Mouse (Mus musculus) right cerebral cortex, postnatal 36 days (tissue): Measurements from ENCODE around the gene Ngb.

Source experiments
- DNase-seq, 2 experiments: peaks; one replicate each; pipeline ENCODE4 v3.0.0; 2022; ENCODE audit warnings: low spot score in 2 of 2, mixed read lengths in 1 of 2

Ngb gene

DNA sequence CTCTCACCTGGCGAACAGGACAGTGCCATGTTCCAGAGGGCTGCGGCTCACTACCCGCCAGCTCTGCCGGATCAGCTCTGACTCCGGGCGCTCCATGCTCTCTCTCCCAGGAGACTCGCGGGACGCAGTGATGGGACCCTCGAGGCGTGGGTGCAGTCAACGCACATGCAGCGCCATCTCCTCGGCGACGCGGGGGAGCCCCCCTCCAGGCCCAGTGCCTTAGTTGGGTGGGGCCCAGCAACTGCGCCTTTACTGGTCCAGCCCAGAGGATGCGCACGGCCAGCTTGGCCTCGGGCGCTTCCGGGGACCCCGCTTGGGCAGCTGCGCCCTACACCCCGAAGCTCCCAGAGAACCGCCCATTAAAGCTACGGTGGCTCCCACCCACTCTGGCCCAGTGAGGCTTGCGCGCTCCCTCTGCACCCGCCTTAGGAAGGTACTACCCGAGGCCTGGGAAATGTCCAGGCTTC lies at the start of gene Ngb:
Gene Ngb (minus strand): TSS at position 375 of the 467 bp plus-strand sequence.
- DNase-seq, result no peak

- DNase-seq, result no peak
Measured at GRCm38 (mm10) chr12:87149471-87149870, 47.1 kb upstream of the Ngb start.

DNA sequence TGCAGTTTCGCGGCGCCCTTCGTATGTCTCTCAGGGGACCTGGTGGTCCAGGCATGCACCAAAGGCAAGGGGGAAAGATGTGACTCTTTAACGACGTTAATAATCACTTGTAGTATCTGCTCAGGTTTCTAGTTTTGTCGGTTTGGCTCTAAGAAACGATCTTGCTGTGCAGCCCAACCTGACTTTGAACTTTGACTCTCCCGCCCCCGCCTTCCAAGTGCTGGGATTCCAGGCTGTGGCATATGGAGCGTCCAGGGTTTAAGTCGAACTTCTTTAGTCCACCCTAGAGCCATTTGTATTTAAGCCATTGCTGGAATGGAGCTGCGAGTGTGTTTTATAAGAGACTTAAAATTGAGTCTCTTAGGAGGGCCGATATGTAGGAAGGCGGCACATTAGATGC lies 45.8 kb upstream of the Ngb start:
- no peak for DNase-seq

DNA sequence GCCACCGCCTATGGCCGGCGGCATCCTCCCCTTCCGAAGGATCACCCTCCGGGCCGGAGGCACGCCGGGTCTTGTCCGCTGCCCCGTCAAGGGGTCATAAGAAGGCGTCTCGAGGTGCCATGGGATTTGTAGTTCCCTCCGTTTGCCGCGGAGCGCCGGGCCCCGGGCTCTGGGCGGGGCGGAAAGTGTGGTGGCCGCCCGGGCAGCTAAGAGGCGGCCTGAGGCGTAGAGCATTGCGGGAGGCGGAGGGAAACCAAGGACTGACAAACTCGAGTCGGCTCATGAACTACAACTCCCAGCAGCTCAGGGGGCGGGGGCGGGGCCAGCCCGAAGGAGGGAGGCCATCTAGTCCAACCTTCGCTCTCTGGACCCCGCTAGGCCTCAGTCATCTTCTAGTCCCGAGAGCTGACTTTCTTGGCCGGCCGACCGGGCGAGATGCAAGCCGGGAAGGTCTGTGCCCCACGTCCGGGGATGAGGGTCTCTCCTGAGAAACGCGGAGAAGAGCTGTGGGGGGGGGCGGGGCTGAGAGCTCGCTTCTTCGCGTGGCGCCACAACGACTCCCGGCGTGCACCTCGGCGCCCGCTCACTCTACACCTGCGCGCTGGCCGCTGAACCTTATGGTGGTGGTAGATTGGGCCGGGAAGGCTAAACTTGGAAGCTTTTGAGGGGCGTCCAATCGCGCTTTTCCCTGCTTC lies 45.2 kb upstream of the Ngb start, which contains the start of gene Pomt2:
Gene Pomt2 (minus strand): TSS at position 574 of the 695 bp plus-strand sequence.
- DNase-seq, result peak; percentile 91 to 94

GRCm38 (mm10) chr12:87146966-87147365 lies 44.6 kb upstream of the Ngb start, which contains the start of gene Gstz1:
Gstz1 (plus strand) TSS chr12:87147165.
- peak; percentile 85 to 89 for DNase-seq

DNA sequence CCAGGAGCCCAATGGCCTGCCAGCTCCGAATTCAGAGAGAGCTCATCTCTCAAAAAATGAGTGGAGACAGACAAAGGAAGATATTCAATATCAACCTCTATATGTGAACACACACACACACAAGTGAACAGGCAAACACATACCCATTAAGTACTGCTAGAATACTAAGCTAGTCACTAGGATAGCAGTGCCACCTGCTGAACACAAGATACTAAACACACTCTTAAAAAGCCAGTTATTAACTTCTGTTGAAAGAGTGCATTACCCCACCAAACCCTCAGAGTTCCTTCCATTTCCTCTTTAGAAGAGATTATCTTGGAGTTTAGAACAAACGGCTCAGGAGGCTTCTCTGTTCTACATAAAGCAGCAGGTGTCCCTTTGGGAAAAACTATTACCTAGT lies 39.8 kb upstream of the Ngb start:
- no peak for DNase-seq

- no peak for DNase-seq
Measured at GRCm38 (mm10) chr12:87138768-87139167, 36.4 kb upstream of the Ngb start.

- no peak for DNase-seq
Measured at GRCm38 (mm10) chr12:87138342-87138701, 36.0 kb upstream of the Ngb start.

DNA sequence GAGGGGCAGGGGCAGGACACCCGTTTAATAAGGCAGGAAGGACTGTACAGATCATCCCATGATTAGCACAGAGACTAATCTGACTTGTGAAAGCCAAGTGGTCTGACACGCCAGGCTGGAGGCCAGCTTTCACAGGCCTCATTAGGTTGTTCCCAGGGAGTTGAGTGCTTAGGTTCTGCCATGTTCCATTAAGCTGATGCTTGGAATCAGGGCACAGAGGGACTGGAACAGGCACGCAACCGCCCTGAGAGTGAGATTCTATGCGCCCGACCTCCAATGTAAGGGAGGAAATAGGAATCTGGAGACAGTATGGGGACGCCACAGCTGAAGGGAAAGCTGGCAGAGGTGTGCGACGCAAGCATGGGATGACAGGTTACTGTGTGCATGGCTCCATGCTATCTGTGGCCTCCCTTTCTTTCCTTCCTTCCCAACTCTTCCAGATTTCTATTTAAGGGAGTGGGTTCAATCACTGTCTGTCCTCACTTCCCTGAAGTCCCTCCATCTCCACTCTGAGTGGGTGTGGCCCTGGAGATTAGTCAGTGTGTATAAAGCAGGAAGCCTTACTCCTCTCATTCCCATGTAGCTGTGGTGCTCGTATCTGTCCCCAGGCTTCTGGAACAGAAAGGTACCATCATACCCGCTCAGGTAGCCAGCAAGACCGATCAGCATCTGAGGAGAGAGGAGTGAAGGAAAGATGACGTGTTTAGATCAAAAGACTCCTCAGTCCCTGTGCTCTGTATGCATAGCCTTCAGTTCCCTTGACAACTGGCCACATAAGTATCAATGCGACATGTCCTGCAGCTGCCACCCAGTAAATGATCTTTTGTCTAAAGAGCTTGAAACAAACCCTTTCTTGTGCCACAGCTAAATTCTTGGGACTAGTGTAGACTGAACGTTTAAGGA lies 35.4 kb upstream of the Ngb start:
- DNase-seq, result no peak

GRCm38 (mm10) chr12:87132784-87133183 lies 30.4 kb upstream of the Ngb start:
- no peak for DNase-seq

DNA sequence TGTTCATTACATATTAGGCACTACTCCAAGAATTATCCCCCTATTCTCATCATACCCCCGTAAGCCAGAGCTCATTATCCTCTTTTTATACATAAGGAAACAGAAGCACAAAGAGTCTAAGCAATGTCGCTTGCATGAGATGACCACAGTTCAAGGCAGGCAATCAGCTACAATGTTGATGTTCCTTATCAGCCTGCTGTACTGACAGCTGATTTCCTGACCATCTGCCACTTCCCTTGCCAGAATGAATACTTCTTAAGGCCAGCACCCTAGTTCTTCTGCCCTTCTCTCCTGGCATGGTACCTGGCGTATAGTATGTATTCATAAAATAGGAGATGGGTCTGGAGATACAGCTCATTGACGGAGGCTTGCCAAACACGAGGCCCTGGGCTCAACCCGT lies 29.9 kb upstream of the Ngb start:
- DNase-seq, result no peak

DNA sequence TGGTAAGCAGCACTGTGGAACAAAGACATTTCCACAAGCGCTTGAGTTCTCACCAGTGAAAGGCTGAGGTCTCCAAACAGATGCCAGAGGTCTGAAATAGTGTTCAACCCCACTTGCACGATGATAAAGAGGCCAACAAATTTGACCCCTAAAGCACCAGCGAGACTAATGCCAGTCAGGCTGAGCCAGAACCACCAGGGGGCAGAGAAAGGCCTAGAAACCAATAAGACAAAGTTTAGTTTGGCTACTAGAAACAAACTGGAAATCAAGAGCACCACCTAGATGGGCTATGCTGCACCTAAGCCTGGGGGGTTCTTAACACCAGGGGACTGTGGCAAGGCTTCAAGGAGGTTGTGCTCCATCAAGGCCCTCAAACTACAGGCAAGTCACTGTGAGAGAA lies 29.3 kb upstream of the Ngb start:
- no peak for DNase-seq

GRCm38 (mm10) chr12:87131181-87131580 lies 28.8 kb upstream of the Ngb start:
- no peak for DNase-seq

- DNase-seq, result no peak
Measured at GRCm38 (mm10) chr12:87130224-87130623, 27.9 kb upstream of the Ngb start.

DNA sequence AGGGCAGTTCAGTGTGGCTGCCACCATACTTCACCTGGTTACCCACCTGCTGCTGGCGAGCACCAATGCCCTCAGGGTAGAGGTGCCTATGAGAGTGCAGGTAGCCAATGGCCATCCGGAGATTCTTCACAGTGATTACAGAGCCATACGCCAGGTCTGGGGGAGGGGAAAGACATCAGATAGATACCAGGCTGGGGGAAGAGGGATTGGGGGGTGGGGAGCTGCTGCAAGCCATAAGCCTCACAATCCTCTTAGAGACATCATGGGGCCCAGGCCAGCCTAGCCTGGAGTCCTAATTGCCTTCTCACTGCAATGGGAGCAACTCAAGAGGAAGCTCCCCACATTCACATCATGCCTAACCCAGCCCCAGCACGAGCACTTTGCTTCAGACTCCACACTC lies 24.9 kb upstream of the Ngb start:
- DNase-seq, result no peak

GRCm38 (mm10) chr12:87121918-87122589 lies 19.7 kb upstream of the Ngb start:
- DNase-seq, result no peak

GRCm38 (mm10) chr12:87107357-87107977 lies 5.1 kb upstream of the Ngb start:
- DNase-seq, result no peak

- no peak for DNase-seq
Measured at GRCm38 (mm10) chr12:87104796-87105195, 2.5 kb upstream of the Ngb start.

- DNase-seq, result no peak
Measured at GRCm38 (mm10) chr12:87103471-87103870, 1.1 kb upstream of the Ngb start.

- no peak for DNase-seq
Measured at GRCm38 (mm10) chr12:87100331-87100730, 2.0 kb downstream of the Ngb start.

- no peak for DNase-seq
Measured at GRCm38 (mm10) chr12:87093671-87094070, 8.7 kb downstream of the Ngb start.

DNA sequence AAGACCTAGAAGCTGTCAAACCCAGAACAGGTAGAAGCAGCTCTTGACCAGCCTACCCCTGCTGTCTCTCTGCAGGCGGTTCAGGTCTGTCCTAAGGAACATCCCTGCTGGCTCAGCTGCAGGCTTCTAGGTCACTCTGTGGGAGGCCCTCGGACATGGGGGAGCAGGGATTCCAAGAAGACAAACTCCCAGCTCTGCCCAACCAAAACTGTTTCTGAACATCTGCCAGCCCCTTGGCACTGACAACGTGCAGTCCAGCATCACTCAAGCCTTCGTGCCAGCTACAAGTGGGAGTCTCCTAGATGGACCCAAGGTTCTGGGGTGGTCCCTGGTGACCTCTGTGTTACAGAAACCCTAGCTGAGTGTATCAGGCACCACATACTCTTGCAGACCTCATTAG lies 9.1 kb downstream of the Ngb start:
- DNase-seq, result no peak
